Mouse (Mus musculus): ENCODE measurements around the gene Olfr15.
"Not testable (repeated sequence)": the region's sequence is repeated elsewhere in the genome, so short reads cannot be mapped to it uniquely, and the experiment has no call there.

The Olfr15 gene

DNA sequence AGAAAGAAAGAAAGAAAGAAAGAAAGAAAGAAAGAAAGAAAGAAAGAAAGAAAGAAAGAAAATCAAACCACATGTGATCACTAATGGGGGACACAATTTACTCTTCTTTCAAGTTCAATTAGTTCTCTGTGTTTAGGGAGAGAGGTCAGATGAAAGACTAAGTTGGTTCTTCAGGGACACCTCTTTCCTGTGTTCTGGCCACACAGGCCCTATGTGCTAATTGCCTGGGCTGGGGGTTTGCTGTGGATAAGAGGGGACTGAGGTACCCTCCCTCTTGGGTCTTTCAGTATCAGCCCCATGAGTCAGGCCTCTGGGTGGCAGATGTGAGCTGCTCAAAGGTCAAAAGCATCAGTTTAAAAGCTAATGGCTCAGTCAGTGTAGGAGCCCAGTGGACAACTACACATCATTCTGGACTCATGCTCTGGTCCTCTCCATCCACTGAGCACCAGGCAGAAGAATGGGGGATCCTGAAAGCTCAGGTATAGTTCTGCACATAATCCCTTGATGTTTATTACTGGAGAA, at the start of gene Olfr15:
Gene Olfr15, plus strand, starts transcription at position 291 of the 522 bp plus-strand sequence.
- DNase-seq (ENCODE audit: low spot score): peak; percentile 14

DNA sequence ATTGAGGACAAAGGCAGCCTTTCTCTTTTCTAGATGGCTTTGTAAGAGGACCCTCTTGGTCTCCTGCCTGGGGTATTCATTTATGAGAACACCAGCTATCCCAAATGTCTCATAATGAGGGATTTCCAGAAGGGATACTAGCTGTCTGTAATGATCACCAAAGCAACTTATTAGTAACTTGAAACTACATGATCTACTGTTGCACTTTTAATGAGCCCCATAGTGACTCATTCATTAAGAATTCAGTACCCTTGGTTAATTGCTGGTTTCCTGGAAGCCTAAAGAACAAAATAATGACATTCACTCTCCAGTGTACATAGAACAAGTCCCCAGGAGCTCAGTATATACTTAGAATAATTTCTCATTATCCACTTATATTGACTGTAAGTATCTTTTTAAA, 49.4 kb upstream of the Olfr15 start:
- DNase-seq (ENCODE audit: low spot score): no peak

DNA sequence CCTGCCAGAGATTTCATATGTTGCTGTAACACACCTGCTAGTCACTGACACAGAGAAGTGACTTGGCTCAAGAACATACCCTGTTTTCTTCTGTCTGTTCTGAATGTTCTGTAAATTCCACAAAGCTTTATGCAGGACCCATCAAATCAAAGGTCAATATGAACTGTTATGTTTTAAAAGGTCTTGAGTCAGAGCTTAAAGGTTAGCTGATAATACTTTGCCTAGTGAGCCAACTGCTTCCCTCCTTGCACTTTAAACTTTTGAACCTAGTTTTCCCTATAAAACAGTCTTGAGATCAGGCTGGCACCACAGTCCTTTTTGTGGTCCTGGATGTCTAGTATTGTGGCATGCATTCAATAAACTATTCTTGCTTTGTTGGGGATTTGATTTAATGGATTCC, 42.3 kb upstream of the Olfr15 start:
- no peak for DNase-seq (ENCODE audit: low spot score)

DNA sequence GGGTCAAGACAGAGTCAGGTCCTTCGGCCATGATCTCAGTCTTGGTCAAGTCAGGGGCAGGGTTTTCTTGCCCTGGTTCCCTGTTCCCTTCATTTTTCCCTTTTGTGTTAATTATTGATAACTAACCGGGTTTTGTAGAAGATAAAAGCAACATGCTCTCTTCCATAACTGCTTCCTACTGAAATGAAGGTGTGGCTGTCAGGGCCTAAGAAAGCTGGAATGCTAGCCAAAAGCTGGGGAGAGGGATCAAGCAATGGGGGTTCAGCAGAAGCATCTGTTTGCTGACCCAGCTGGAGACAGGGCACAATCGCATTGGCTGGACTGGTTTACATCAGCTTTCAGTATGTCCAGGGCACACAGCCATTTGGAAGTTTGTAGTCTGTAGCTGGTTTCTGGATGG, 22.5 kb upstream of the Olfr15 start:
- DNase-seq (ENCODE audit: low spot score): no peak

DNA sequence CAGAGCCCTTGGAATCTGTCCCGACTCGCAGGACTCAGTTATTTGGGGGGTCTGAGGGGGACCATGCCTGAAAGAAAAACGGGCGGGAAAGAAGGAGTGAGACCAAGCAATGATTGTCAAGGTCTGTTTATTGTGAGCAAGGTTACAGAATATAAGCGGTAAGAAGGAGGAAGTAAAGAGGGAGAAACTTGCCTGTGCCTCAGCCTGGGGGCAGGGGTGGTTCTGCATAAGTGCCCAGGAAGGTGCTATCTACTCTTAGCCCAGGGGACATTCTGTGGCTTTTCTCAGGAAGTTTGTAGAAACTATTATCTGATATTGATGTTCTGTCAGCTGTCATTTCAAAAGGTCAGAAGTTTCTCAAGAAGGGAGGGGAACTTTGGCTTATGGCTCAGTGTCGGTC, 16.0 kb upstream of the Olfr15 start:
- DNase-seq (ENCODE audit: low spot score): not testable (repeated sequence)

DNA sequence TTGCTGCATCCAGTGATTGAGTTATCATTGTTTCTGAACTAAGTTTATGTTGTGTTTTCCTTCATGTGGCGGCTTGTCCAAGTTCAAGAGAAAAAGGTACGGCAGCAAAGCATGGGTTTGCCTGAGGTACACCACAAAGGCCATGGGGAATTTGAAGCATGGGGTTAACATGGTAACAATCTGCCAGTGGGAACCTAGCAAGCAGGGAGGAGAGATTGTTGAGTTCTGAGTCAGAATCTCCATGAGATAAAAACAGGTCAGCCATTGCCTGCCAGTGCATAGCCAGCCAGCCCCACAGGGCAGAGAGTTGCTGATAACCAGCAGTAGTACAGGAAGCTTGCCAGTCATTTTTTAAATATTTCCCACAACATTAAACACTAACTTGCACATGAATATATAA, 10.5 kb upstream of the Olfr15 start:
- DNase-seq (ENCODE audit: low spot score): no peak

DNA sequence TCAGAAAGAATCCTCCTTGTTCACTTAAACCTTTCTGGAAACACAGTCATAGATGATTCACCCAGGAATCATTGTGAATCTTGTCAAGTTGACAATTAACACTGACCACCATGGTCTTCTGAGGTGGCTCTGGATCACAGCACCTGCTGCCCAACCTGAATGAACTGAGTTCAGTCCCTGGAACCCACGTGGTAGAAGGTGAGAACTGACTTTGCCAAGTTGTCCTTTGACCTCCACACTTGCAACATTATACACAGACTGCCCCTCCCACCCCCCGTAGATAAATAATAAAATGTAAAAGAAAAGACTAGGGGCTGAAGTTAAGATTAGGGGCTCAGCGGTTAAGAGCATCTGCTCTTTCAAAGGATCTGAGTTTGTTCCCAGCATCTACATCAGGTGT, 2.7 kb upstream of the Olfr15 start:
- DNase-seq (ENCODE audit: low spot score): no peak

DNA sequence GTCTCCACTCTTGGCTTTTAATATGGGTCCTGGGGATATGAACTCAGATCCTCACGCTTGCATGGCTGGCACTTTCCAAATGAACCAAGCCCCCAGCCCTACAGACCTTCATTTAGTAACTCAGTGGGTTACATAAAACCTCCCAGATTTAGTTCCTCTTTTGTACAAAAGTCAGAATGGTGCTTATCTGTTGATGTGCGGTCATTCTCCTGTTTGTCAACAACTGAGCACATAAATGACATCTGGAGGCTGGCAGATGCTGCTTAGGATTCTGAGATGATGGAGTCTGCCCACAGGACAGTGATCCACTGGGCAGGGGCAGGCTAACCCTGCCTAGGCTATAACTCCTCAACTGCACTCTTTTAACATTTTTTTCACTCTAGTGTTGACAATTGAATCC, 951 bp upstream of the Olfr15 start:
- no peak for DNase-seq (ENCODE audit: low spot score)

DNA sequence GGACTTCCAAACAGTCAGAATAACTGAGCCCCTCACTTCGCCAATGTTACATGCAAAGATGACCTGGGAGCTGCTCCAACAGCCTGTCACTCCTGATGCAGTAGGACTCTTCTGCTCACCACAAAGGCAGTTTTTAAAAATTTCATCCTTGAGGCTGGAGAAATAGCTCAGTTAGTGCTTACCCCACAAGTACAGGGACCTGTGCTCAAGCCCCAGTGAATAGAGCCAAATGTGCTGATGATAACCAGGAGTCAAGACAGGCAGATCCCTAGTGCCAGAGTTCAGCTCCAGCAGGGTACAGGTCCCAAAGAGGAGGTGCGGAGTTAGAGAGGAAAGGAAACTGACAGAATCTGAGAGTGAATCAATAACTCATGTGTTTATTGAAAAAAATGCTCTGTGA, 4.8 kb downstream of the Olfr15 start:
- DNase-seq (ENCODE audit: low spot score): no peak

DNA sequence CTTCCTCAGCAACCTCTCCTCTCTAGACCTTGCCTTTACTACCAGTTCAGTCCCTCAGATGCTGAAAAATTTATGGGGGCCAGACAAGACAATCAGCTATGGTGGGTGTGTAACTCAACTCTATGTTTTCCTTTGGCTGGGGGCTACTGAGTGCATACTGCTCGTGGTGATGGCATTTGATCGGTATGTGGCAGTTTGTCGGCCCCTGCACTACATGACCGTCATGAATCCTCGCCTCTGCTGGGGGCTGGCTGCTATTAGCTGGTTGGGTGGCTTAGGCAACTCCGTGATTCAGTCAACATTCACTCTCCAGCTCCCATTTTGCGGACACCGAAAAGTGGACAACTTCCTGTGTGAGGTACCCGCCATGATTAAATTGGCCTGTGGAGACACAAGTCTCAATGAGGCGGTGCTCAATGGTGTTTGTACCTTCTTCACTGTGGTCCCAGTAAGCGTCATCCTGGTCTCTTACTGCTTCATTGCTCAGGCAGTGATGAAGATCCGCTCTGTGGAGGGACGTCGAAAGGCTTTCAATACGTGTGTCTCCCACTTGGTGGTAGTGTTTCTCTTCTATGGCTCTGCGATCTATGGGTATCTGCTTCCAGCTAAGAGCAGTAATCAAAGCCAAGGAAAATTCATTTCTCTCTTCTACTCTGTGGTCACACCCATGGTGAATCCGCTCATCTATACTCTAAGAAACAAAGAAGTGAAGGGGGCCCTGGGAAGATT, 8.6 kb downstream of the Olfr15 start:
- peak; percentile 55 for DNase-seq (ENCODE audit: low spot score)

DNA sequence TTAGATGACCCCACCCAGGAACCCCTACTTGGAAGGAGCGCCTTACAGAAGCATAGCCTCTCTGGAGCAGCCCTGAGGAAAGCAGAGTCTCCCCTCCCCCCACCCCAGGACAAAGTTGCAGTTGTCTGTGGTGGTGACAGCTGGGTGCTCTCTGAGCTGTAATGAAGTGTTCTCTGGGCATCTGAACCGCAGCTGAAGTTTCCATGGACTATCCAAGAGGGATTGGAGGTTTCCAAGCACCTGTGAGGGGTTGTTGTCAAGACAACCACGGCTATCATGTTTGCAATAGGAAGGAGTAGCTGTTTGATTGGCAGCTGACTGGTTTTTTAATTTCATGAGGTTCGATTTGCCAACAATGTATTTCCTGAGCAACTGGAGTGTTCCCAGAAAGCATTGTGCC, 12.3 kb downstream of the Olfr15 start:
- no peak for DNase-seq (ENCODE audit: low spot score)

DNA sequence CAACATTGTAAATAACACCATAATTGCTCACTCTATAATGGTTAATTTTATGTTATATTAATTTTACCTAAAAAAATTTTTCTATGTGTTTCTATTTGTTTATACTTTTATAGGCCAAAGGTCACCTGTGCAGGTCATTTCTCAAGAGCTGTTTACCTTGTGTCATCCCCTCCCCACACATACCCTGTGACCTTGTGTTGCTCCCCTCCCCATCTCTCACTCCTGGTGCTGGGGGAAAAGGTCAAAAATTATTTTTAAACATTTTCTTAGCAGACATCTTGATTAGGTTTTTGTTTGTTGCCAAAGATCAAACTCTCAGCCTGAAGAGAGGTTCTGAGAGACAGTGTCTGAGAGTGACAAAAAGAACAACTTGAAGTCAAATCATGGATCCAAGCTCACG, 13.1 kb downstream of the Olfr15 start:
- no peak for DNase-seq (ENCODE audit: low spot score)

DNA sequence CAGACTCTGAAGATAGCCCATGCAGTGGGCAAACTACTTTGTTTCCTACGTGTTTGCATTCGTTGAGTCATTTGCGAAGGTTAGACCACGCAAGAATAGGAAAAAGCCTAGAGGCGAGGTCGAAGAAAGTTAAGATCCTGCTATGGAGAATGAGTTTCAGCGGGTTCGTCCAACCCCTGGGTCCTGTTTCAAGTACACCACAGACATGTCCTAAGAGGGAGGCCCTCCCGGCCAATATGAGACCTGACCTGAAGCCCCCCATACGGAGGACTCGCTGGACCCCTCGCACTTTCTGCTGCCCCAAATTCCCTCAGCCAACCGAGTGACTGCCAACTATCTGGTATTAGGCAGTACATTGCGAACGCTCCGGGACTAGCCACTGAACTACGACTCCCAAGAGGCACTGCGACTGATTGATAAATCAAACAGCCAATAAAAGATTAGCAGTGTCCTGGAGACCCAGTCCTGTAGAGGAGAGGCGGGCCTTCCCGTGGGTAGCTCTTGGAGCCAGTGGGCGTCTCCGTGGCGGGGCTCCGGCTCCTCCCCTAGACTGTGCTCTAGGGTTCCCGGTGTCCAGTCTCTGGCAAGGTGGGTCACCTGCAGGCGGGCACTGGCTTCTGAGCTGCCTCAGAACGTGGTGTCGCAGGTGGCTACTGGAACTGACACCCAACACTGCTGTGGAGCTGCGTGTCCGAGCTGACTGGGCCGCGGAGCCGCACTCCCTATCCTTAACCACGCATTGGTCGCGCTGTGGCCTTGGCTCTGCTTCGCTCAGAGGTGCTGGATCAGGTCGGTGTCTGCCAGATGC, 16.2 kb downstream of the Olfr15 start, which contains the start of gene Zfp174:
Gene Zfp174, plus strand, starts transcription at position 558 of the 808 bp plus-strand sequence.
- peak; percentile 98 for DNase-seq (ENCODE audit: low spot score)

DNA sequence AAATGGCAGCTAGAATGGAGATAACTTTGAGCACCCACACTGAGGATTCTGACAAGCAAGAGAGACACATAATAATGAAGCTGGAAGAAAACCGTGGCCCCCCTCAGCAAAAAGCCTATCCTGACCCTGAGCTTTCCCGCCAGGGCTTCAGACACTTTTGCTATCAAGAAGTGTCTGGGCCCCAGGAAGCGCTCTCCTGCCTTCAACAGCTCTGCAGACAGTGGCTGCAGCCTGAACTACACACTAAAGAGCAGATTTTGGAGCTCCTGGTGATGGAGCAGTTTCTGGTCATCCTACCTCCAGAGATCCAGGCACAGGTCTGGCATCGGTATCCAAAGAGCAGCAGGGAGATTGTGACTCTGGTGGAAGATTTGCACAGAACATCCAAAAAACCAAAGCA, 17.2 kb downstream of the Olfr15 start:
- DNase-seq (ENCODE audit: low spot score): peak; percentile 36

DNA sequence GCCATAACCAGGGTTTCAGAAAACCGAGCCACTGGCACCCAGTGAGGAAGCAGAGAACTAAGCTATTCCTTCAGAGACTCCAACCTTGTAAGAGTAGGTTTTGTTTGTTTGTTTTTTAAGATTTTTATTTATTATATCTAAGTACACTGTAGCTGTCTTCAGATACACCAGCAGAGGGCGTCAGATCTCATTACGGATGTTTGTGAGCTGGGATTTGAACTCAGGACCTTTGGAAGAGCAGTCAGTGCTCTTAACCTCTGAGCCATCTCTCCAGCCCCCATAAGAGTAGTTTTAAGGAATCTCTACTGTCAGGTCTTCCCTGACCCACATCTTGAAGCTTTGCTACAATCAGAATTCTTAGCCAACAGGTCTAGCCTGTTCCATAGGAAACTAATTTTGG, 17.7 kb downstream of the Olfr15 start:
- no peak for DNase-seq (ENCODE audit: low spot score)

DNA sequence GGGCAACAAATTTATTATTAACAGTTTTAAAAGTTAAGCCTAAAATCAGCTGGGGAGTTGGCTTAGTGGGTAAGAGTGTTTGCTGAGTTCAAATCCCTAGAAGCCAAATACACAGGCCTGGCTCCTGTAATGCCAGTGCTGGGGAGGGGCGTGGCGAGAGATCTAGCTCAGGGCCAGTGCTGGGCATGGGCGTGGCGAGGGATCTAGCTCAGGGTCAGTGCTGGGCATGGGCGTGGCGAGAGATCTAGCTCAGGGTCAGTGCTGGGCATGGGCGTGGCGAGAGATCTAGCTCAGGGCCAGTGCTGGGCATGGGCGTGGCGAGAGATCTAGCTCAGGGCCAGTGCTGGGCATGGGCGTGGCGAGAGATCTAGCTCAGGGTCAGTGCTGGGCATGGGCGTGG, 20.6 kb downstream of the Olfr15 start:
- not testable (repeated sequence) for DNase-seq (ENCODE audit: low spot score)

DNA sequence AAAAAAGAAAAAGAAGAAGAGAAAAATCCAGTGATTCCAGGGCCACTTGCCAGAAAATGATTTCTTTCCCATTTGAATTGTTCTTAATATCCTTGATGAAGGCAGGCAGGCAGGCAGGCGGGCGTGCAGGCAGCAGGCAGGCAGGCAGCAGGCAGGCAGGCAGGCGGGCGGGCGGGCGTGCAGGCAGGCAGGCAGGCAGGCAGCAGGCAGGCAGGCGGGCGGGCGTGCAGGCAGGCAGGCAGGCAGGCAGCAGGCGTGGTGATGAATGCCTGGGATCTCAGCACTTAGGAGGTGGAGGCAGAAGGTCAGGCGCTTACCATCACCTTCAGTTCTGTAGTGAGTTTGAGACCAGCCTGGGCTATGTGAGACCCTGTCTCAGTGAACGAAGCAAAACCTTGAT, 21.9 kb downstream of the Olfr15 start:
- no peak for DNase-seq (ENCODE audit: low spot score)

DNA sequence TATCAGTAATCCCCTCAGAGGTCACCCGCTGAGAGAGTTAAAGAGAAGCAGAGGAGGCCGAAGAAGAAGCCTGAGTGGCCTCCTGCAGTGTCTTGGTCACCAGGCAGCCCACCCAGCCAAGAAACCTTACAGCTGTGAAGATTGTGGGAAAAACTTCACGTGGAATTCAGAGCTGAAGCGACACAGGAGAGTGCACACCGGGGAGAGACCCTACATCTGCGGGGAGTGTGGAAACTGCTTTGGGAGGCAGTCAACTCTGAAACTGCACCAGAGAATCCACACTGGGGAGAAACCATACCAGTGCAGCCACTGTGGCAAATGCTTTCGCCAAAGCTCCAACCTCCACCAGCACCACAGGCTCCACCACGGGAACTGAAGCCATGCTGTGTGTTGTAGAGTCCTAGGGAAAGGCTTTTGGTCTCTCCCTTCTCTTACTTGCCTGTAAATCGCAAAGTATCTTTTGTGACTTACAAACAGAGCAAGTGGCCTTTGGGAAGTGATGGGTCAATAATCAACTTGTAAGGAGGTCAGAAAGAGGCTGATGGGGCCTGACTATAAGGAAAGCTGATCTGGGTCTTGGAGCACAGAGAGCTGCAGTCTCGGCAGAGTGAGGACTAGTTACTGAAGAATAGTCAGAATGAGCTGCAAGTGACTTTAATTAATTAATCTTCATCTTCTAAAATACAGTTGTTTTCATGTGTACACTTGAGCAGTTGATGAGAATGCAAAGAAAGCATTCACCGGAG, 23.9 kb downstream of the Olfr15 start:
- no peak for DNase-seq (ENCODE audit: low spot score)

DNA sequence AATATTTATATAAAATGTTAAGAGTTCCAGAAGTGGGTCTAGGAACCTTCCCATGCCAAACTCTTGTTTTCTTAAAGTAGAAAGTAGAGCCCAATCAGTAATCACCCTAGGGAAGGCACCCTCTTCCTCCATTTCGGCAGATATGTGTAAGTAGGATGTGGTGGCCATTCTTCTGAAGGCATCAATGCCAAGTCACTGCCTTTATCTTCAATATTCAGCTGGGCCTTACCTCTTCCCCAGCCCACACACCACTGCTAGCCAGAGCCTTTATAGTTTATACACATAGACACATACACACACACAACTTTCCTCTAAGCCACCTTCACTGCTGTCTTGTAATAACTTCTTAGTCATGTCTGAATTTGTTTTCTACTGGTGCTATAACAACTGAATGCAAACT, 25.1 kb downstream of the Olfr15 start:
- DNase-seq (ENCODE audit: low spot score): no peak

DNA sequence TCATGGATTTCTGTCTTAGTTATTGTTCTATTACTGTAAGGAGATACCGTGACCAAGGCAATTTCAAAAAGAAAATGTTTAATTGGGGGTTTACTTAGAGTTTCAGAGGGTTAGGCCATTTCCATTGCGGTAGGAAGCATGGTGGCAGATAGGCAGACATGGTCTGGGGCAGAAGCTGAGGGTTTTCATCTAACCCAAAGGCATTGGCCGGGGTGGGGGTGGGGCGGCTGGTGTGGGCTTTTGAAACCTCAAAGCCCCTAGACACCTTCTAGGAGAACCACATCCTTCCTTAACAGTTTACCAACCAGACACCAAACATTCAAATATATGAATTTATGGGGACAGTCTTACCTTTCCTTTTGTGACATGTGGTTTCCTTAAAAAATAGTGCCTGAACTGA, 28.6 kb downstream of the Olfr15 start:
- no peak for DNase-seq (ENCODE audit: low spot score)

DNA sequence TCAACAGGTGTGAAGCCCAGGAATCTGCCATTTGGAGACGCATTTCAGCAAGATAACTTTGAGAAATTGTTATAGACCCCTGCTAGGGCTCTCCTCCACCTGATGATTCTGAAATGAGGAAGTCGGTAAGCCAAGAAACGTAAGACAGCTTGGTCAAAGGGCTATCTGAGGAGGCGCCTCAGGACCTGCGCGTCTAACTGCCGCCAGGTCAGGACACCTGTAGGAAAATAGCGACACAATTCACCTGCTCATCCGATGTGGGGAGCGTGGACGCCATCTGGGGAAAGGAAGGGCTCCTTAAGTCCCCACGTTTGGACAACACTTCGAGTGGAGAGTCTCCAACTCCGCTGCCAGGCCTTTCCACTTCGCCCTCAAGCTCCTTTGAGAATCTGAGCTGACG, 41.1 kb downstream of the Olfr15 start:
- DNase-seq (ENCODE audit: low spot score): no peak

DNA sequence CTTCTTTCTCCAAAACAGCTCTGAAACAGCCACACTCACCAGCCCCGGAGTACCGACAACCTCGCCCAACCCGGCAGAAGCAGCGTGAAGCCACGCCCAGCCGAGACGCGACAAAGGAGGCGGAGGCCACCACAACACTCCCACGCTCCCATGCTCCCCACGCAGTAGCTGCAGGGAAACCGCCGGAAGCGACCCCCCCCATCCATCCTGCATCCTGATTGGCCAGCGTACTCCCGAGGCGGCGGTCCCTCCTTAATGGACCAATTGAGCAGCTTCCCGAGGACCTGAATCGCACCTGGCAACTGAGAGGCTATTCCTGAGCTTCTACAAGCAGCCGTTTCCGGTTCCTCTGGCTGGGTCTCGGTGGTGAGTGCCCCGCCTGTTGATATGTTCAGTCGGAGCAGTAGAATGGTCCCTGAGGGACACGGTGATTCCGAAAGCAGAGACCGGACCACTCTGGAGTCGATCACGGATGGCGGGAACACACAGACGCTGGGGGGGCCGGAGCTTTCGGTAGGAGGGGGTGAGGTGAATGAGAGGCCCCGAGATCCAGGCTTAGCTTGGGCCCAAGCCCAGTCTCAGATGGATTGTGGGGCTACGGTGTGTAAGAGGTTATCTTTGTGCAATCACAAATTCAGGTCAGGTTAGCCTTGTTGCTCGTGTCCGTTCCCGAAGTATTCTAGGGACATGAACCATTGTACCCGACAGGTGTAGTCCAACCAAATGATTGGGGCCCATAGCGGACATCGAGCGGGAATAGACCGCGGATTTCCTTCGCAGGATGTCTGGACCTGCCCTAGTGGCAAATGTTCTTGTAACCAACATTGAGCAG, 41.8 kb downstream of the Olfr15 start, which contains the start of gene Naa60:
Gene Naa60, plus strand, starts transcription at position 160 of the 832 bp plus-strand sequence.
- DNase-seq (ENCODE audit: low spot score): peak; percentile 87
